Mouse (Mus musculus): ENCODE measurements around the gene Nabp2. TPM values are rescaled to one million over a fixed set of nuclear protein-coding genes. Genes with fewer than 3 reads are reported as not detected.

Nabp2 gene
- polyA plus RNA-seq (2014; fragmentation: Nextera tagmentation; extraction: Ambion mirVana) = 125 and 130 TPM in 2 replicates

DNA sequence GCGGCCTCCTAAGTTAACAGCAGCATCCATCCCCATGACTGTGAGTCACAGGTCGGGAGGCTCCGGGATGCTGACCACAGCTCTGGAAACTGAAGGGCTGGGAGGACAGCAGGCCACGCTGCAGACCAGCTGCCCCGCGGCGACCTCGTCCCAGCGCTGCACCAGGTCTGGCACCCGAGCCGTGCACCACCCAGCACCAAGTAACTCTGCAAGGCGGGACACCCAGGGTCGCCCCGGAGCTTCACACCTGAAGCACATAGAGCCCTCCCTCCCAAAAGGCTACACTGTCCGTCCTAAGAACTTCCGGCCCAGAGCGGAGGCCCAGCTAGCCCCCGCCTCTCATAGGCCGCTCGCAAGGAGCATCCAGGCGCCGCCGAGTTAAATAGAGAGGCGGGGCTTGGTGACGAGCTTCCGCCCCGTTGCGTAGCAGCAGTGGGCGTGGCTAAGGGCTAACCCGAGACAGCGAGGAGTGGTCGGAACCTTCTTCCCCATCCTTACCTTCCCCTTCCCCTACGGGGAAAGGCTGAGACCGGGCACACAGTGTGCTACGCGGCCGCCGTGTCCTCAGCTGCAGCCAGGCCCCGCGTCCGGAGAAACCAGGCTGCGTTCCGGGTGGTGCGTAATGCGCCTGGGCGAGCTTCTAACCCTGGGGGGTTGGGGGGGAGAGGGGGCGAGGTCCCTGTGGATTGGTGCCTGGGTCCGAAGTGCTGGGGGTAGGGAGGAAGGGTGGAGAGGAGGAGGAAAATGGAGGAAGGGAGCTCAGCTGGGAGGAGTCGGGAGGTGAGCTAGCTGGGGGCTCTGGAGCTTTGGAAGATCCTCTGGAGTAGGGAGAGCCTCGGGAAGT lies at the start of gene Nabp2, which contains the start of gene Rnf41:
Nabp2 (minus strand) TSS at position 282 of the 844 bp plus-strand sequence.
Rnf41 (plus strand) TSS at position 447 of the 844 bp plus-strand sequence.
- H3K27ac ChIP-seq (ENCODE audit: low read depth, low read length) = peak within 1 kb of the TSS; percentile 76

DNA sequence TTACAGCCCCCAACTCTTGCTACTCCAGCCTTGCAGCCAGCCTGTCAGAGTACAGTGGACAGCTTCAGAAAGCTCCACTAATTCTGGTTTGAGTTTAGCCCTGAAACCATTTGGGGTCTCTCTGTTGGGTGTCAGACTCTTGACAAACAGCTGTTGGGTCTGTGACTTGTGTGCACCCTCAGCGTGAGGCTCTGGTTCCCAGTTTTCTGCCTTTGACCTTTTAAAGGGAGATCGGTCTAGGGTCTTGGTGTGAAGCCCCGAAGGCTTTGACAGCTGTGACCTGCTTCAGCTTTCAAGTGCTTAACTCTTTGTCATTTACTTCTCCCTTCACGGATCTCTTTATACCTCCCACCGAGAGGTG lies 49.0 kb upstream of the Nabp2 start:
- H3K9ac ChIP-seq (ENCODE audit: low read depth, low read length) = peak overlapping the region; percentile 99

More for the DNA sequence above, at the start of gene Nabp2, which contains the start of gene Rnf41:
- WGBS = under 1% methylated on average over 49 of the region's 50 CpGs
- peak; percentile 92 for ATAC-seq (ENCODE audit: low FRiP score)
- DNase-seq (ENCODE audit: low spot score) = peak; percentile 100
- H3K36me3 ChIP-seq (ENCODE audit: control insufficient read depth, insufficient read depth, low read length) = peaks cover 4% of the 10 kb centered on the region; the same call in 1 of the 2 replicates
- H3K9me3 ChIP-seq (ENCODE audit: control insufficient read depth, low read length) = no peaks in the 10 kb centered on the region
- H3K27me3 ChIP-seq (ENCODE audit: control insufficient read depth, insufficient read depth, low read length) = no peaks in the 10 kb centered on the region
- H3K4me3 ChIP-seq (ENCODE audit: low read depth, low read length) = peak within 1 kb of the TSS; percentile 68
- H3K4me2 ChIP-seq (replicated peaks; ENCODE audit: low read depth, low read length) = peak within 1 kb of the TSS; percentile 89
- peaks cover 14% of the 10 kb centered on the region for H3K4me1 ChIP-seq (replicated peaks; ENCODE audit: control insufficient read depth, insufficient read depth, low read length)
- peak within 1 kb of the TSS; percentile 68 for H3K9ac ChIP-seq (ENCODE audit: low read depth, low read length)

DNA sequence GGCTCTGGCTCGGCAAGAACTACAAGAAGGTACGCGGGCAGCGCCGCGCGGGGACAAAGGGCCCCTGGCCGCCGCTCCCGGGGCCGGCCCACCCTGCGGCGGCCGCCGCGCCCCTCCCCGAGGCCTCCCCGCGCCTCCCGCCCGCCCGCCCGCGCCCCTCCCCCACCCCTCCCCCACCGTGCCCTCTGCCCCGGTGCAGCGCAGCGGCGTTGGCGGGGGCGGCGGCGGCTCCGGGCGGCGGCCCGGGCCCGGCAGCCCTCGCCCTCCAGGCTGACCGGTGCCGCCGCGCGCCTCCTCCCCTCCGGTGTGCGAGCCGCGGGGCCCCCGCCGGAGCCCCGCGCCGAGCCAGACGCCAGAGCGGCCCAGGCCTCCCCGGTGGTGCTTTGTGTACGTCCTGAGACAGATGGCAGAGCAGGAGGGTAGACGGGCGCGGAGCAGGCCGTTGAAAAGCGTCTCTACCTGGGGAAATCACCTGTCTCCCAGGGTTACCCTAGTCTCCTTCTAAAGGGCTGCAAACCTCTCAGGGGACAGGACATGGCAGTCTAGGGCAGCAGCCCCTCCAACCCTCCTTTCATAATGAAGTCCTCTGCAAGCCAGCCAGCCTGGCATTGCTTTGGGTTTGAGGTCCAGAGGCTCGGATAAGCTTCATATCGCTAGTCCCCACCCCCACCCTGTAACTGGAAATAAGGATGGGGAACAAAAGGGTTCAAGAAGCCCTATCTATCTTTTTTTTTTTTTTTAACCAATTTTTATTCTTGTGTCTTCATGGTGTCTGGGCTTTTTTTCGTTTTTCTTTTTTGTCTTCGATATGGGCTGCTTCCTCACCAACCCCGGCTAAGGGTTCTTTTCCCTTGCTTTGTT lies 48.3 kb upstream of the Nabp2 start:
- 0 out of 2 replicates have a peak, but pooled peaks cover 2% of the 10 kb centered on the region for H3K4me1 ChIP-seq (replicated peaks; ENCODE audit: control insufficient read depth, insufficient read depth, low read length)
- H3K27me3 ChIP-seq (ENCODE audit: control insufficient read depth, insufficient read depth, low read length) = no peaks in the 10 kb centered on the region
- ATAC-seq (ENCODE audit: low FRiP score) = peak; percentile 66
- peaks cover 4% of the 10 kb centered on the region; the same call in 1 of the 2 replicates for H3K36me3 ChIP-seq (ENCODE audit: control insufficient read depth, insufficient read depth, low read length)
- peak overlapping the region; percentile 99 for H3K9ac ChIP-seq (ENCODE audit: low read depth, low read length)
- 1% methylated on average over 21 of the region's 67 CpGs for WGBS
- peak overlapping the region; percentile 75 for H3K4me2 ChIP-seq (replicated peaks; ENCODE audit: low read depth, low read length)
- peak overlapping the region; percentile 97 for H3K4me3 ChIP-seq (ENCODE audit: low read depth, low read length)
- no peaks in the 10 kb centered on the region for H3K9me3 ChIP-seq (ENCODE audit: control insufficient read depth, low read length)
- DNase-seq (ENCODE audit: low spot score) = peak; percentile 70
- peak overlapping the region; percentile 96 for H3K27ac ChIP-seq (ENCODE audit: low read depth, low read length)

More for the DNA sequence above, 49.0 kb upstream of the Nabp2 start:
- Histone ChIP-seq H3K36me3 (ENCODE audit: control insufficient read depth, insufficient read depth, low read length) (peaks cover 7% of the 10 kb centered on the region; the same call in 1 of the 2 replicates), H3K27me3 (ENCODE audit: control insufficient read depth, insufficient read depth, low read length) (no peaks in the 10 kb centered on the region), H3K4me2 (replicated peaks; ENCODE audit: low read depth, low read length) (peak overlapping the region; percentile 75), H3K4me3 (ENCODE audit: low read depth, low read length) (peak overlapping the region; percentile 97), H3K9me3 (ENCODE audit: control insufficient read depth, low read length) (no peaks in the 10 kb centered on the region), H3K4me1 (replicated peaks; ENCODE audit: control insufficient read depth, insufficient read depth, low read length) (0 out of 2 replicates have a peak, but pooled peaks cover 2% of the 10 kb centered on the region), H3K27ac (ENCODE audit: low read depth, low read length) (peak overlapping the region; percentile 96)
- ATAC-seq (ENCODE audit: low FRiP score) (no peak), DNase-seq (ENCODE audit: low spot score) (peak; percentile 48)
- 2% methylated on average over 5 of the region's 5 CpGs for WGBS

DNA sequence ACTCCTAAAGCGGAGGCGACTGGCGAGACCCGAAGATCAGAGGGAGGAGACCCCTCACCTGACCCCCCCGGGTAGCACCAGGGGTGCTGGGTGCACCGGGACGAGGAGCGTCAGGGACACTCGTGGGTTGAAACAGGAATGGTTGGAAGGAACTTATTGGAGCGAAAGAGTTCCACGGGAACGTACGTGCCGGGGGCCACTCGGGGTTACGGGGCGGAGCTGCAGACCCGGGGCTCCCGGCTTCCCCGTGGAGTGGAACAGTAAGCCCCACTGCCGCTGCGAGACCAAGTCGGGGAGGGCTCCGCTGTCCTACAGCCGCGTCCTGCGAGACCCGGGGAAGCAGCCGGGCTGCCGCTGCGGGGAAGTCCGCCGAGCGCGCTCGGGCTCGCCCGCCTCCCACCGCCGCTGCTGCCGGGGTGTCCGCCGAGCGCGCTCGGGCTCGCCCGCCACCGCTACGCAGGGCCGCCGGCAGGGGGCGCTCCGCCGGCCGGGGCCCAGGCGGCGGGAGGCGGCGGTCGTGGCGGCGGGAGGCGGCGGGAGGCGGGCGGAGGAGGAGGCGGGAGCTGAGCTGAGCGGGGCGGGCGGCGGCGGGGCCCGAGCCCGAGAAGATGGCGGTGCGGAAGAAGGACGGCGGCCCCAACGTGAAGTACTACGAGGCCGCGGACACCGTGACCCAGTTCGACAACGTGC lies 47.6 kb upstream of the Nabp2 start, which contains the start of gene Smarcc2:
Smarcc2 (plus strand) TSS at position 530 of the 690 bp plus-strand sequence.
- Histone ChIP-seq H3K4me2 (replicated peaks; ENCODE audit: low read depth, low read length) (peak within 1 kb of the TSS; percentile 79), H3K36me3 (ENCODE audit: control insufficient read depth, insufficient read depth, low read length) (peaks cover under 1% of the 10 kb centered on the region; the same call in 1 of the 2 replicates), H3K4me3 (ENCODE audit: low read depth, low read length) (peak within 1 kb of the TSS; percentile 97), H3K27ac (ENCODE audit: low read depth, low read length) (peak within 1 kb of the TSS; percentile 96), H3K27me3 (ENCODE audit: control insufficient read depth, insufficient read depth, low read length) (no peaks in the 10 kb centered on the region), H3K9me3 (ENCODE audit: control insufficient read depth, low read length) (no peaks in the 10 kb centered on the region), H3K9ac (ENCODE audit: low read depth, low read length) (peak within 1 kb of the TSS; percentile 99), H3K4me1 (replicated peaks; ENCODE audit: control insufficient read depth, insufficient read depth, low read length) (0 out of 2 replicates have a peak, but pooled peaks cover 2% of the 10 kb centered on the region)
- peak; percentile 77 for ATAC-seq (ENCODE audit: low FRiP score)
- under 1% methylated on average over 46 of the region's 86 CpGs for WGBS
- peak; percentile 90 for DNase-seq (ENCODE audit: low spot score)

DNA sequence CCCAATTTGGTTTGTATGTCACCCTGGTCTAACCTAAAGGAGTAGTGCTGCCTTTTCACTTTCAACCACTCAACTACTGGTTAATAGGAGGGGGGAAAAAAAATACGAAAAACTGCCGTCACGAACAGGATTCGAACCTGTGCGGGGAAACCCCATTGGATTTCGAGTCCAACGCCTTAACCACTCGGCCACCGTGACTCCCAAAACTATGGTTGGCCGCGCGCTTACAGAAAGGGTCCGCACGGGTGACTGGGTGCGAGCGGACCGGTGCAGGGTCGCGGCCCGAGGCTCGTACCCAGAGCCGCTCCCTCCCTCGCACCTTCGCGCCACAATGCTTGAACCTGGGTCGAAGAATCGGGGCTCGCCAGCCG lies 47.0 kb upstream of the Nabp2 start:
- Histone ChIP-seq H3K27ac (ENCODE audit: low read depth, low read length) (peak overlapping the region; percentile 96), H3K4me2 (replicated peaks; ENCODE audit: low read depth, low read length) (peak overlapping the region; percentile 79), H3K4me3 (ENCODE audit: low read depth, low read length) (peak overlapping the region; percentile 97), H3K4me1 (replicated peaks; ENCODE audit: control insufficient read depth, insufficient read depth, low read length) (0 out of 2 replicates have a peak, but pooled peaks cover 2% of the 10 kb centered on the region), H3K9me3 (ENCODE audit: control insufficient read depth, low read length) (no peaks in the 10 kb centered on the region), H3K27me3 (ENCODE audit: control insufficient read depth, insufficient read depth, low read length) (no peaks in the 10 kb centered on the region), H3K9ac (ENCODE audit: low read depth, low read length) (peak overlapping the region; percentile 99), H3K36me3 (ENCODE audit: control insufficient read depth, insufficient read depth, low read length) (no peaks in the 10 kb centered on the region; the same call in 1 of the 2 replicates)
- DNase-seq (ENCODE audit: low spot score) (peak; percentile 94), ATAC-seq (ENCODE audit: low FRiP score) (peak; percentile 77)
- WGBS = under 1% methylated on average over 29 of the region's 29 CpGs

DNA sequence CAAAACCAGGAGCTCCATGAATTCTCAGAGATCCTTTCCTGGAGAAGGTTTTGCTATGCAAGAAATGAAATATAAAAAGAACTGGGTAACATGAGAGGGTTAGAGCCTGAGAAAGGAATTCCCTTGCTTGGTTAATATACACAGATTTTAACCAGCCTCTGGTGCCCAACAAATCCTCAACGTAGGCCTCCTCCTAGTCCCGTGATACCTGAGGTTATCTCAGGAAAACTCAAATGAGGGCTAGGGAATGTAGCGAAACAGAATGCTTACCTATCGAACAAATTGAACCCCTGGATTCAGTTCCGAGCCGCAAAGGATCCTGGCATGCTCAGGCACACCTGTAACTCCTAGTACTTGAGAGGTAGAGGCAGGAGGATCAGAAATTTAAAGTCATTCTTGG lies 46.4 kb upstream of the Nabp2 start:
- DNase-seq (ENCODE audit: low spot score) (no peak), ATAC-seq (ENCODE audit: low FRiP score) (no peak)
- Histone ChIP-seq H3K9ac (ENCODE audit: low read depth, low read length) (no peak overlapping the region), H3K4me3 (ENCODE audit: low read depth, low read length) (no peak overlapping the region), H3K27ac (ENCODE audit: low read depth, low read length) (no peak overlapping the region), H3K9me3 (ENCODE audit: control insufficient read depth, low read length) (no peaks in the 10 kb centered on the region), H3K36me3 (ENCODE audit: control insufficient read depth, insufficient read depth, low read length) (no peaks in the 10 kb centered on the region), H3K4me1 (replicated peaks; ENCODE audit: control insufficient read depth, insufficient read depth, low read length) (0 out of 2 replicates have a peak, but pooled peaks cover 2% of the 10 kb centered on the region), H3K27me3 (ENCODE audit: control insufficient read depth, insufficient read depth, low read length) (no peaks in the 10 kb centered on the region), H3K4me2 (replicated peaks; ENCODE audit: low read depth, low read length) (no peak overlapping the region)
- WGBS = 88% methylated on average over 6 of the region's 6 CpGs

DNA sequence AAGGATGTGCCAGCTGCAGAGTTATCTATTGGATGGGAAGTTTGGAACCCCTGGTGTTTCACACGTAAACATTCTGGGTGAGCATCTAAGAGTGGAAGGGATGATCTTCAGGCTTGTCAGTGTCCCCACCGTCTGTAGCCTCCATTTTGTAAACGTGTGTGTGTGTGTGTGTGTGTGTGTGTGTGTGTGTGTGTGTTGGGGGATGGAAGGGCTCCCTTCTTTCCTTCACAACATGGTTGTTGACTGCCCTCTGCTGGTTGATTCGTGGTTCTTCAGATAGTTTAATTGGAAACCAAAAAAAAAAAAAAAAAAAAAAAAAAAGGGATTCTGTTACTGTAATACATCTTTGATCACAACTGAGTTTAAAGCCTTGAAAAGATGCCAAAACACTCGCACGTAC lies 44.0 kb upstream of the Nabp2 start:
- H3K4me1 ChIP-seq (replicated peaks; ENCODE audit: control insufficient read depth, insufficient read depth, low read length) = no peaks in the 10 kb centered on the region
- no peaks in the 10 kb centered on the region for H3K9me3 ChIP-seq (ENCODE audit: control insufficient read depth, low read length)
- DNase-seq (ENCODE audit: low spot score) = peak; percentile 88
- H3K36me3 ChIP-seq (ENCODE audit: control insufficient read depth, insufficient read depth, low read length) = no peaks in the 10 kb centered on the region
- H3K27ac ChIP-seq (ENCODE audit: low read depth, low read length) = no peak overlapping the region
- WGBS = 2% methylated on average over 6 of the region's 6 CpGs
- peak overlapping the region; percentile 24; the same call in 1 of the 2 replicates for H3K4me2 ChIP-seq (replicated peaks; ENCODE audit: low read depth, low read length)
- H3K27me3 ChIP-seq (ENCODE audit: control insufficient read depth, insufficient read depth, low read length) = no peaks in the 10 kb centered on the region
- H3K9ac ChIP-seq (ENCODE audit: low read depth, low read length) = no peak overlapping the region
- no peak overlapping the region; the same call in 1 of the 2 replicates for H3K4me3 ChIP-seq (ENCODE audit: low read depth, low read length)
- ATAC-seq (ENCODE audit: low FRiP score) = no peak

DNA sequence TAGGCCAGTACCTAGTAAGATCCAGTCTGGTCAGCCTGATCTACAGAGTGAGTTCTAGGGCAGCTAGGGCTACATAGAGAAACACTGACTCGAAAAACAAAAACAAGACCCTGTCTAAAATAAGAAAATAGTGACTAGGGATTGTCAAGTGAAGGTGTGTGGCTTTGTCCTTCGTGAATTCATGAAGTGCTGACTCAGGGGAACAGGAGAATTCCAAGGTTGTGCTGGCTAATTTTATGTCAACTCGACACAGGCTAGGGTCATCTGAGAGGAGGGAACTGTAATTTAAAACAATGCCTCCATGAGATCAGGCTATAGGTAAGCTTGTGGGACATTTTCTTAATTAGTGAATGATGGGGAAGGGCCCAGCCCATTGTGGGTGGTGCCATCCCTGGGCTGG lies 43.2 kb upstream of the Nabp2 start:
- WGBS = 76% methylated on average over 3 of the region's 3 CpGs
- Histone ChIP-seq H3K4me3 (ENCODE audit: low read depth, low read length) (no peak overlapping the region), H3K36me3 (ENCODE audit: control insufficient read depth, insufficient read depth, low read length) (no peaks in the 10 kb centered on the region), H3K9me3 (ENCODE audit: control insufficient read depth, low read length) (no peaks in the 10 kb centered on the region), H3K27ac (ENCODE audit: low read depth, low read length) (no peak overlapping the region), H3K9ac (ENCODE audit: low read depth, low read length) (no peak overlapping the region), H3K4me2 (replicated peaks; ENCODE audit: low read depth, low read length) (no peak overlapping the region), H3K4me1 (replicated peaks; ENCODE audit: control insufficient read depth, insufficient read depth, low read length) (no peaks in the 10 kb centered on the region), H3K27me3 (ENCODE audit: control insufficient read depth, insufficient read depth, low read length) (no peaks in the 10 kb centered on the region)
- DNase-seq (ENCODE audit: low spot score) = no peak
- ATAC-seq (ENCODE audit: low FRiP score) = no peak

Data from hindbrain, embryonic 11.5 days (tissue).